Mouse (Mus musculus): Measurements from ENCODE around the gene Pdlim5. TPM values are rescaled to one million over a fixed set of nuclear protein-coding genes. Genes with fewer than 3 reads are reported as not detected.
A peak's percentile ranks its signal among the peaks of the same experiment; 100 is the strongest.

Gene Pdlim5
- polyA plus RNA-seq, 3 experiments from 2014 or later: 21.5 to 25.7 (median 25.4) TPM

GRCm38 (mm10) chr3:142394000-142394411, 1.5 kb downstream of the Pdlim5 start:
- ATAC-seq: no peak

DNA sequence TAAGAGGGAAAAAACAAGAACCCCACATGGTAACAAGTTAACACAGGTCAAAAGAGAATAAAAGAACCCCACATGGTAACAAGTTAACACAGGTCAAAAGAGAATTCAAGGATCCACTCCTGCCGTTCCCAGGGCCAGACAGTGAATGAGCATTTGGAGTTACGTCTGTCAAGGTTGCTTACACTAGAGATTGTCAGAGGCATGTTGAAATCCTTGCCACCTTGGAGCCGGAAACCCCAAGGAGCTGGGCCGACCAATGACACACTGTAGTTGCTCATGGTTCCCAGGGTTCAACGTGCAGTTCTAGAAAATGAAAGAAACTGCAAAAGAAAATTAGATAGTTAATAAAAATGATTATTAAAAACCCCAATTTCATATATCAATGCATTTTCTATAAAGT, 4.0 kb downstream of the Pdlim5 start:
- no peak for ATAC-seq

DNA sequence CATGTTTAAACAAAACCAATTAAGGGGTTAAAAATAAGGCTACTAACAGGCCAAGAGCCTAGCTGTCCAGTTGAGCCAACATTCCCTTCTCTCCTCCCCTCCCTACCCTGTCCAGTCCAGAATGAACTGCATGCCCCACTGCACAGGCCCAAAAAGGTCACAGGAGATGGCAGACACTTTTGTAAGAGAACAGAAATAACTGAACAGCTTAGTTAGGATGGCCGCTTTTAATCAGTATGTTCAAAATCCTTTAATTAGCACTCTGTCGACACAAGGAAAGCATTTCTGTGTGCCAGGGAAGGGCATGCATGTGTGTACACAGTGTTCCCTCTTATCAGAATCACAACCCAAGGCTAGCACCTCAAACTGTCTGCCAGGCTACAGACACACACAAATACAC, 5.2 kb downstream of the Pdlim5 start:
- ATAC-seq: no peak

GRCm38 (mm10) chr3:142388189-142388588, 7.3 kb downstream of the Pdlim5 start:
- no peak for ATAC-seq

DNA sequence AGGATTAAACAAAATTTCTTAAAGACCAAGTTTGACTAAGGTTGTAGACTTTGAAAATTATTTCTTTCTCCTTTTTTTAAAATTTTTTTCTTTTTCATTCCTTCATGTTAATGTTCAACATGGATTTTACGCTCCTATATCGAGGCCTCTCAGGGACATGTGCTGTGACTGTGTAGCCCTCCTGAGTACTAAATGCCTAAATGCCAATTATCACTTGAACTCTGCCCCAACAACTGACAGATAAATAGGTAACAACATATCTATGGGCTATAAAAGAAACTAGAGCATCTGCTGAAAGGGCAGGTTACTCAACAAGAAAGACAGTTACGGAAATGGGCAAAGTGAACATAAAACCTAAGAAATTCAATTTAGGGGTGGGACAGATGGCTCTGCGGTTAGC, 9.0 kb downstream of the Pdlim5 start:
- ATAC-seq: no peak

- ATAC-seq: no peak
These were observed 9.8 kb downstream of the Pdlim5 start for GRCm38 (mm10) chr3:142385690-142386089.

DNA sequence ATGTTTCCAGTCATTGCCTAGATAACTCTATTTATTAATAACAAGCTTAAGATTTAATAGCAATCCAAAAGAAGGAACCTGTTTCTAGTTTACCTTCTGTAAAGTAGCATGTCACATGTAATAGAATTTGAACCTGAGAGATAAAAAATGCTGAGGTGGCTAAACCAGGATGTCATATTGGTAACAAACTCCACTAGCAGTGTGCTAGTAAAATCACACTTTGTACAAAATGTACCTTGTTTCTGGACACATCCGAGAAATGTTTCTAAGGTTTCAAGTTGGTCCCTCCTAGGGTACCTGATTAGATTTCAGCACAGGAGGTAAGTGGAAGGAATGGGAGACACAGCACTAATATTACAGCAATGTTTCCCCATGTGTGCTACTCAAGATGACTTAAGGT, 18.9 kb downstream of the Pdlim5 start:
- no peak for ATAC-seq

- no peak for ATAC-seq
These were observed 20.4 kb downstream of the Pdlim5 start for GRCm38 (mm10) chr3:142375106-142375505.

GRCm38 (mm10) chr3:142372465-142373147, 22.9 kb downstream of the Pdlim5 start:
- no peak for ATAC-seq

GRCm38 (mm10) chr3:142368411-142368810, 27.1 kb downstream of the Pdlim5 start:
- ATAC-seq: no peak

GRCm38 (mm10) chr3:142362092-142362491, 33.4 kb downstream of the Pdlim5 start:
- no peak for ATAC-seq

DNA sequence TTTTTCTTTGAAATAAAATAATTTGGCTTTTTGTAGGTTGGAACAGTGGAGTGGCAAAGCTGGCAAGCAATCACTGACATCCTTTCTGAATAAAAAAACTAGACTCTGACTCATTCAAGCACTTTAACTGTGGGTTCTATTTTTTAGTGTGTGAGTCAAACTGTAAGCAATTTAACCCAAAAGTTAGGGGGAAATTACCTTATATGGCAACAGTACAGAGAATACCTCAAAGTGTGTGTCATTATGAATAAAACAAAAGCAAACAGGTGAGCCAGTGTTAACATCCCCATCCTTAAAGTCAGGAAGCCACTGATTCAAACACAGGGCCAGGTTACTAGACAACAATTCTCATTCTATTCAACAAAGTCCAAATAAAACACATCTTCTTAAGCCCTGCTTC, 36.5 kb downstream of the Pdlim5 start:
- ATAC-seq: peak; percentile 57

DNA sequence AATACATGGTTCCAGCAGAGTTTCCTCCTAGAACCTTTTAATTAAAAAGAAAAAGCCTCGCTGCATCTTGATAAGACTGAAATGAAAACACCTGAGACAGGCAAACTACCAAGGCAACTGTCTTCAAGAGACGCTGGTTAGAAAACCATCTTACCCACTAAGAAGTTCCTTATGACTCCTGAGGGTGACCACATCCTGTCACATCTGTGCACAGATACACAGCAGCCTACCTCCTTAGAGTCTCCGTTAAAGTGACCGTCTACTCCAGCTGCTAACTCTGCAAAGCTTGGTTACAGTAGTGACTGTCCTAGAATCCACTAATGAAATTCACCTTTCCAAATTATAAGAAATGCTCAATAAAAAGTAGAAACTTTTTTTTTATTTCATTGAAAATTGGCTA, 38.8 kb downstream of the Pdlim5 start:
- peak; percentile 94 for ATAC-seq

DNA sequence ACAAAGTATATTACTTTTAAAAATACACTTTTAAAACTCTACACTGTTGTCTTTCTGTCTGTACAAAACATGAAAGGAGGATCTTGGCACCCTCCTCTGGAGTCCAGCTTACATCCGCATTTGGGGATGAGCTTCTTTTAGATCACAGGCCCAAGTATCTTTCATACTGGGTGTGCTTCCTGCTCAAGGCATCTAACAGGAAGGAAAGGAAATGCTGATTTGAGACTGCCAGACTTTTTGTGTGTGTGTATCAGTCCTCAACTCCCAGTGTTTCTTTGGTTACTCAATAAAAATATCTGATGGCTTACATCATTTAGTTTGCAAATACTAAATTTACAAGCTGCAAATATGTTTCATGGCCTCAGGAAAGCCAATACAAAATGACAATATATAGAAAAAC, 42.3 kb downstream of the Pdlim5 start:
- no peak for ATAC-seq

- ATAC-seq: no peak
These were observed 45.0 kb downstream of the Pdlim5 start for GRCm38 (mm10) chr3:142350513-142350912.

- ATAC-seq: no peak
These were observed 46.5 kb downstream of the Pdlim5 start for GRCm38 (mm10) chr3:142348816-142349631.

GRCm38 (mm10) chr3:142346261-142346660, 49.2 kb downstream of the Pdlim5 start:
- no peak for ATAC-seq

DNA sequence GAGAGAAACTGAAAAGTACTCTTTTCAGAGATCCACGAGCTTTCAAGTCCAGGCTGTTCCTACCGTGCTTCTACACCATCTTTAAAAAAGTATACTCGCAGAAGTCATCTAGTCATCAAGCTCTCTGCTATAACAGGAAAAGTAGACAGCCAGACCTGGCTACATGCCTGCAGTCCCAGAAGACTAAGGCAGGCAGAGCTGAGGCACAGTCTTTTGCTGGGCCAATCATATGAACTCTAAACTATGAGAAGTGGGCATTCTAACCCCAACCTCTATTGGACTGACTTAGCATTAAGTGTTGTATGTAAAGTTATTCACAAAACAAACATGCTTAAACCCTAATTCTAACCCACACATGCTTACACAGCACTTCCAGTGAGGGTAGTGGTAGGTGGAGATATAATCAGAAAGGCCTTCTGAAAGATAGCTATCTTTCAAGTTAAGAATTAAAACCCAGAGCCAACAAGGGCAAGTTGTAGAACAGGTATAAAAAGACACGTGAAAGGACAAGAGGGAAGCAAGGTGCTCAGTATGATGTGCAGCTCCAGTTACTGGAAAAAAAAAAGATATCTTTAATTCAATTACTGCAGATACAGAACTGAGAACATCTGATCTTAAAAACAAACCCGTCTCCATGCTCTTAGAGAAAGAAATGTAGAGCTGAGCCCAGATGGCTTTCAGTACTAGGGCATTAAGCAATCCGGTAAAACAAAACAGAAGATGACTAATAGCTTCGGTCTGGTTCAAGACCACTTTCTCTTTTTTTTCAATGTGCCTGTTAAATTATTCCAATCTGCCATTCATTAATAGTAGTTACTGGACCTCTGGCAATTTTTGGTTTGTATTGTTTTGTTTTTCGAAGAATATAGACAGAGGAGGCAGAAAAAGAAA, 50.0 kb downstream of the Pdlim5 start:
- no peak for ATAC-seq

DNA sequence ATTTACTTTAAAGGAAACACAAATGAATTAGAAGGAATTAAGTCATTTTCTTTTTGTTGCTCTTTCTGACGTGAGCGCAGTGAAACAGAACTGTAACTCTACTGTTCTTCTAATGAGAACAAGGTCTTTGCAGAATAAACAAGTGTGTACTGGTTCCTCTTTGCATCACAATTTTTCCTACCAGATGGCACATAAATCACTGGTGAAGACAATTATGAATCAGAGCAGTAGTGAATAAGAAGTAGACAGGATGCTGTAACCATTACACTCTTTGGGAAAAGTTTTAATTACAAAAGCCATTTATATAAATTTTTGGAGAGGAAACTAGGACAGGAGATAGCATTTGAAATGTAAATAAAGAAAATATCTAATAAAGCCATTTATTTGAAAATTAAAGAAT, 51.7 kb downstream of the Pdlim5 start:
- ATAC-seq: no peak

DNA sequence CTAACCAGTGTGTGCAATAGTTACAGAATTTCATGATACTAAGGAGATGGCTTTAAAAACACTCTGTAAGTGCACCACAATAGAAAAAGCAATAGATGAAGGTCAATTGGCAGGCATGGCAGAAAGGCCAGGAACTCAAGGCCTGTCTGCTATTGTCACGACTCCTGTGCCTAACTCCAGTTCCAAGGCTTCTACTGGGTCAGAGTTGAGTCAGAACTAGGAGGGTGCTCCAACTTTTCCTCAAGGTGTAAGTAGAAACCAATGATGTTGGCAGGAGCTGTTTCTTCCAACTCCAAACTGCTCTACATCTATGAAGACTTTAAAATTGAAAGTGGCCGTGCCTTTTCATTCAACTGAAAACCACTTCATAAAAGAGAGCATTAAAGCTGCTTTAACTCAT, 54.8 kb downstream of the Pdlim5 start:
- ATAC-seq: no peak

GRCm38 (mm10) chr3:142339440-142340251, 55.9 kb downstream of the Pdlim5 start:
- ATAC-seq: no peak

GRCm38 (mm10) chr3:142338058-142338457, 57.4 kb downstream of the Pdlim5 start:
- ATAC-seq: no peak
